Mouse (Mus musculus) gastrocnemius, postnatal 14 days (tissue): ENCODE measurements around the gene Havcr1. TPM values are rescaled to one million over a fixed set of nuclear protein-coding genes. Genes with fewer than 3 reads are reported as not detected.

Experiments used
- DNase-seq: peaks from one replicate; pipeline ENCODE4 v3.0.0; 2021; ENCODE audit warnings: mixed read lengths
- intact Hi-C: fragments of 180-260 bp; cut with DNase I; formaldehyde crosslinking; loops from one replicate; pipeline ENCODE4 v1.15.1; 2025; ENCODE audit warnings: low total_unique reads
- total RNA-seq, 2 experiments: library from RNA; stranded (reverse); gene quantifications; 2 replicates each; pipeline ENCODE4 v1.2.3; 2021

Havcr1 gene
- total RNA-seq, 2 experiments from 2014 or later, result not detected

- intact Hi-C loops, result no loop called here
- no peak for DNase-seq
Observed at GRCm38 (mm10) chr11:46810511-46810910, 75.6 kb downstream of the Havcr1 start, which contains the start of gene Timd4. TSS of gene Timd4 (plus strand) at chr11:46810800.

GRCm38 (mm10) chr11:46817692-46818091 lies 82.8 kb downstream of the Havcr1 start:
- intact Hi-C loops, result no loop called here
- no peak for DNase-seq

- no peak for DNase-seq
- intact Hi-C loops, result no loop called here
Observed at GRCm38 (mm10) chr11:46819930-46820329, 85.0 kb downstream of the Havcr1 start.

Other genes starting within 250 kb of the Havcr1 start
- not detected for gene Gm12169, start 210.9 kb upstream of the Havcr1 start, total RNA-seq
- gene BC053393, start 163.5 kb upstream of the Havcr1 start, total RNA-seq, result not detected
- gene Dppa1, start 105.8 kb upstream of the Havcr1 start, total RNA-seq, result not detected
- not detected for gene Timd2, start 28.0 kb upstream of the Havcr1 start, total RNA-seq
- under 1 TPM; 0.20 to 0.39 TPM for gene Timd4, start 75.7 kb downstream of the Havcr1 start, total RNA-seq